8 mouse cellular contexts compared by ENCODE assay signal in genomic region chr3:58526408-58526737, GRCm38 (mm10). TPM values are rescaled to one million over a fixed set of nuclear protein-coding genes. Genes with fewer than 3 reads are reported as not detected.
A peak's percentile ranks its signal among the peaks of the same experiment; 100 is the strongest.
DNase-seq lines count a peak whose midpoint lies in the region; ATAC-seq and TF ChIP-seq lines count a peak whose summit lies in the region.

No protein-coding gene starts in this region.

- peak; percentile 34 for TF ChIP-seq CTCF in stomach, postnatal 0 days (IDR thresholded peaks at IDR 0.05; ENCODE audit: low read depth)

- H3K4me1 ChIP-seq in limb, embryonic 13.5 days, result peaks cover 19% of the 10 kb centered on the region
- no peaks in the 10 kb centered on the region for H3K4me1 ChIP-seq in stomach, postnatal 0 days (replicated peaks; ENCODE audit: control insufficient read depth, insufficient read depth)

- no peak for TF ChIP-seq EP300 in stomach, postnatal 0 days (optimal IDR thresholded peaks at IDR 0.05)

- peak overlapping the region; percentile 73 for H3K4me2 ChIP-seq in limb, embryonic 13.5 days (replicated peaks)
- peak overlapping the region; percentile 75 for H3K4me2 ChIP-seq in stomach, postnatal 0 days (replicated peaks; ENCODE audit: low read depth)

- H3K9me3 ChIP-seq in limb, embryonic 13.5 days, result no peaks in the 10 kb centered on the region
- no peaks in the 10 kb centered on the region for H3K9me3 ChIP-seq in stomach, postnatal 0 days (ENCODE audit: control insufficient read depth, low read length)

- 10% methylated on average over 4 of the region's 4 CpGs for WGBS in limb, embryonic 13.5 days
- whole genome bisulfite sequencing in stomach, postnatal 0 days, result 7% methylated on average over 4 of the region's 4 CpGs

- peak overlapping the region; percentile 33; the same call in 1 of the 2 replicates for H3K27ac ChIP-seq in limb, embryonic 13.5 days
- H3K27ac ChIP-seq in stomach, postnatal 0 days (replicated peaks), result peak overlapping the region; percentile 98

- peaks cover 20% of the 10 kb centered on the region for H3K36me3 ChIP-seq in limb, embryonic 13.5 days
- 0 out of 2 replicates have a peak, but pooled peaks cover 3% of the 10 kb centered on the region for H3K36me3 ChIP-seq in stomach, postnatal 0 days (ENCODE audit: control insufficient read depth, insufficient read depth, low read length)

- H3K27me3 ChIP-seq in limb, embryonic 13.5 days, result no peaks in the 10 kb centered on the region
- no peaks in the 10 kb centered on the region for H3K27me3 ChIP-seq in stomach, postnatal 0 days (ENCODE audit: control insufficient read depth, insufficient read depth, low read length)

- peak overlapping the region; percentile 59 for H3K9ac ChIP-seq in limb, embryonic 13.5 days
- peak overlapping the region; percentile 58 for H3K9ac ChIP-seq in stomach, postnatal 0 days (ENCODE audit: low read length)

- DNase-seq in embryo, embryonic 10.5 days (ENCODE audit: low spot score), result peak; percentile 26
- no peak for DNase-seq in embryo, embryonic 9.5 days (ENCODE audit: extremely low spot score)
- peak; percentile 17 for DNase-seq in thymus, postnatal 4 days
- DNase-seq in thymus, postnatal 10 days (ENCODE audit: low spot score in 2 of 2), result no peak
- no peak for DNase-seq in stomach, postnatal 0 days (ENCODE audit: low spot score)
- DNase-seq in c-Kit-positive CD71-positive TER-119-positive erythroid progenitor cells, embryonic 14.5 days (ENCODE audit: low spot score), result no peak
- no peak for DNase-seq in adrenal gland, adult (ENCODE audit: inconsistent age in 2 of 2, low spot score in 1 of 2)

- ATAC-seq in limb, embryonic 13.5 days (ENCODE audit: low FRiP score, low read depth), result no peak
- ATAC-seq in stomach, postnatal 0 days (ENCODE audit: low FRiP score, low TSS enrichment), result no peak

- peak overlapping the region; percentile 96 for H3K4me3 ChIP-seq in limb, embryonic 13.5 days
- peak overlapping the region; percentile 89 for H3K4me3 ChIP-seq in stomach, postnatal 0 days (ENCODE audit: low read depth, low read length)

RNA-seq across cellular contexts. Expression of gene Serp1, which starts 0.7 kb away (rescaled TPM):
- 175 and 178 TPM in 2 replicates for polyA plus RNA-seq in limb, embryonic 13.5 days (2015; fragmentation: Nextera tagmentation; extraction: Ambion mirVana)
- polyA plus RNA-seq in stomach, postnatal 0 days (2015; fragmentation: Nextera tagmentation; extraction: Ambion mirVana), result 166 and 175 TPM in 2 replicates

RNA-seq across cellular contexts. Expression of gene Eif2a, which starts 0.8 kb away (rescaled TPM):
- 54.9 and 58.1 TPM in 2 replicates for polyA plus RNA-seq in limb, embryonic 13.5 days (2015; fragmentation: Nextera tagmentation; extraction: Ambion mirVana)
- polyA plus RNA-seq in stomach, postnatal 0 days (2015; fragmentation: Nextera tagmentation; extraction: Ambion mirVana), result 28.4 and 29.7 TPM in 2 replicates

RNA-seq across cellular contexts. Expression of gene Selenot, which starts 50.1 kb away (rescaled TPM):
- 14.1 and 14.9 TPM in 2 replicates for polyA plus RNA-seq in limb, embryonic 13.5 days (2015; fragmentation: Nextera tagmentation; extraction: Ambion mirVana)
- polyA plus RNA-seq in stomach, postnatal 0 days (2015; fragmentation: Nextera tagmentation; extraction: Ambion mirVana), result 13.1 and 13.5 TPM in 2 replicates

Comparison
In these comparisons a context has a peak if more than half of its experiments do, and no peak if none do; other contexts are left out.
1. DNase-seq: peak in embryo, embryonic 10.5 days (single experiment) and thymus, postnatal 4 days (single experiment); none in embryo, embryonic 9.5 days (single experiment), thymus, postnatal 10 days (0 of 2), stomach, postnatal 0 days (single experiment), c-Kit-positive CD71-positive TER-119-positive erythroid progenitor cells, embryonic 14.5 days (single experiment) and adrenal gland, adult (0 of 2).